Mouse (Mus musculus): ENCODE measurements at regions not wholly inside any gene's neighbourhood (a gene's known extent, or its start where the extent isn't known, plus 50 kb on each side); places are given as distances from the start of the nearest gene placed in this dataset.

GRCm38 (mm10) chr4:89500232-89500631 is 179.0 kb upstream of the Dmrta1 start:
- Histone ChIP-seq H3K36me3 (ENCODE audit: control insufficient read depth, insufficient read depth, low read length) (no peaks in the 10 kb centered on the region), H3K4me3 (ENCODE audit: insufficient read depth, low read depth, low read length) (no peak overlapping the region), H3K4me1 (ENCODE audit: control insufficient read depth, insufficient read depth, low read length) (no peaks in the 10 kb centered on the region; the same call in 1 of the 2 replicates), H3K27me3 (replicated peaks; ENCODE audit: control insufficient read depth, insufficient read depth, low read length) (no peaks in the 10 kb centered on the region), H3K27ac (ENCODE audit: insufficient read depth, low read depth, low read length) (no peak overlapping the region)
- TF ChIP-seq CTCF (conservative IDR thresholded peaks at IDR 0.05; ENCODE audit: insufficient read depth, insufficient read length, low read depth, low read length) (no peak), POLR2A (IDR thresholded peaks at IDR 0.05; ENCODE audit: low read depth, low read length) (no peak)
- no peak for DNase-seq
- 77% methylated on average over 4 of the region's 4 CpGs for WGBS

DNA sequence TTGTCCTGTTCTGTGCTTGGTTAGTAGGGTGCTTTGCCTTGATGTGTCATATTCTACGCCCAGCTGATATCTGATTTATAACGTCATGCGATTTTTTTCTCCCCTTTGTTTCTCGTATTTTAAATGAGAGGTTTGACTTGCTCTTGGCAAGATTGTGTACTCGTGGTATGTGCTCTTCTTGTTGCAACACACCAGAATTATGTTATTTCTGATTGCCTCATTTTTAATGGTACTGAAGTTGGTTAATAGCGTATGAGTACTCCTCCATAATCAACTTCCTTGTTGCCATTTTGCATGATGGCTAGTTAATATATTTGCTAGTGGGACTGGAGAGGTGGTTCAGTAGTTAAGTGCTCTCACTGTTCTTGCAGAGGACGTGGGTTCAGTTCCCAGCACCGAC is 180.1 kb upstream of the Cdkn2b start:
- H3K4me1 ChIP-seq (ENCODE audit: control insufficient read depth, insufficient read depth, low read length): peaks cover 2% of the 10 kb centered on the region; the same call in 1 of the 2 replicates
- WGBS: 89% methylated on average over 8 of the region's 8 CpGs
- H3K27ac ChIP-seq (ENCODE audit: insufficient read depth, low read depth, low read length): no peak overlapping the region
- no peak for TF ChIP-seq POLR2A (IDR thresholded peaks at IDR 0.05; ENCODE audit: low read depth, low read length)
- no peak for TF ChIP-seq CTCF (conservative IDR thresholded peaks at IDR 0.05; ENCODE audit: insufficient read depth, insufficient read length, low read depth, low read length)
- no peak for DNase-seq
- H3K4me3 ChIP-seq (ENCODE audit: insufficient read depth, low read depth, low read length): no peak overlapping the region
- no peaks in the 10 kb centered on the region for H3K27me3 ChIP-seq (replicated peaks; ENCODE audit: control insufficient read depth, insufficient read depth, low read length)
- H3K36me3 ChIP-seq (ENCODE audit: control insufficient read depth, insufficient read depth, low read length): no peaks in the 10 kb centered on the region

- WGBS: 83% methylated on average over 5 of the region's 5 CpGs
- Histone ChIP-seq H3K27ac (ENCODE audit: insufficient read depth, low read depth, low read length) (no peak overlapping the region), H3K27me3 (replicated peaks; ENCODE audit: control insufficient read depth, insufficient read depth, low read length) (no peaks in the 10 kb centered on the region), H3K36me3 (ENCODE audit: control insufficient read depth, insufficient read depth, low read length) (no peaks in the 10 kb centered on the region), H3K4me3 (ENCODE audit: insufficient read depth, low read depth, low read length) (no peak overlapping the region), H3K4me1 (ENCODE audit: control insufficient read depth, insufficient read depth, low read length) (peaks cover 6% of the 10 kb centered on the region; the same call in 1 of the 2 replicates)
- TF ChIP-seq POLR2A (IDR thresholded peaks at IDR 0.05; ENCODE audit: low read depth, low read length) (no peak), CTCF (conservative IDR thresholded peaks at IDR 0.05; ENCODE audit: insufficient read depth, insufficient read length, low read depth, low read length) (no peak)
- no peak for DNase-seq
Measured at GRCm38 (mm10) chr4:89487416-89488165, 176.8 kb upstream of the Cdkn2b start.

DNA sequence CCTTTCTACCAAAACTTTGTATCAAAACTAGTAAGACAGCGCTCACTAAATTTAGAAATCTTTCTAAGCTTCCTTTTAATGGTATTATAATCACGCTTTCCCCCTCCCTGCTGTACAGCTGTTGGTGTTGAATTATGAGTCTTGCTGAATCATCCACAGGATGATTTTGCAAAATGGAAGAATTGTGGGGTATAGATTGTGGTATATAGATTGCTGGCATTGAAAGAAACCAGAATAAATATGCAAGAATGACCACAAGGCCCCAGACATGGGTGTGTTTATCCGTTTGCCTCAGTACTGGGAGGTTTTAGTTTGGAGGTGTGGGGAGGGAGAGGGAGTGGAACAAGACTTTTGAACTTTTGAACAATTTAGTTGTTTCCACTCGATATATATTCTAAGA is 176.1 kb upstream of the Cdkn2b start:
- H3K4me1 ChIP-seq (ENCODE audit: control insufficient read depth, insufficient read depth, low read length): peaks cover 6% of the 10 kb centered on the region; the same call in 1 of the 2 replicates
- H3K27ac ChIP-seq (ENCODE audit: insufficient read depth, low read depth, low read length): no peak overlapping the region
- H3K36me3 ChIP-seq (ENCODE audit: control insufficient read depth, insufficient read depth, low read length): no peaks in the 10 kb centered on the region
- DNase-seq: no peak
- TF ChIP-seq CTCF (conservative IDR thresholded peaks at IDR 0.05; ENCODE audit: insufficient read depth, insufficient read length, low read depth, low read length) (no peak), POLR2A (IDR thresholded peaks at IDR 0.05; ENCODE audit: low read depth, low read length) (no peak)
- 83% methylated on average over 4 of the region's 4 CpGs for WGBS
- H3K4me3 ChIP-seq (ENCODE audit: insufficient read depth, low read depth, low read length): no peak overlapping the region
- H3K27me3 ChIP-seq (replicated peaks; ENCODE audit: control insufficient read depth, insufficient read depth, low read length): no peaks in the 10 kb centered on the region

GRCm38 (mm10) chr4:89485981-89486531 is 175.2 kb upstream of the Cdkn2b start:
- Histone ChIP-seq H3K4me1 (ENCODE audit: control insufficient read depth, insufficient read depth, low read length) (peaks cover 6% of the 10 kb centered on the region; the same call in 1 of the 2 replicates), H3K36me3 (ENCODE audit: control insufficient read depth, insufficient read depth, low read length) (no peaks in the 10 kb centered on the region), H3K27me3 (replicated peaks; ENCODE audit: control insufficient read depth, insufficient read depth, low read length) (no peaks in the 10 kb centered on the region), H3K27ac (ENCODE audit: insufficient read depth, low read depth, low read length) (no peak overlapping the region), H3K4me3 (ENCODE audit: insufficient read depth, low read depth, low read length) (no peak overlapping the region)
- no peak for TF ChIP-seq CTCF (conservative IDR thresholded peaks at IDR 0.05; ENCODE audit: insufficient read depth, insufficient read length, low read depth, low read length)
- no peak for TF ChIP-seq POLR2A (IDR thresholded peaks at IDR 0.05; ENCODE audit: low read depth, low read length)
- WGBS: 8% methylated on average over 11 of the region's 11 CpGs
- peak; percentile 63 for DNase-seq

GRCm38 (mm10) chr4:89478646-89479237 is 167.9 kb upstream of the Cdkn2b start:
- TF ChIP-seq POLR2A (IDR thresholded peaks at IDR 0.05; ENCODE audit: low read depth, low read length) (no peak), CTCF (conservative IDR thresholded peaks at IDR 0.05; ENCODE audit: insufficient read depth, insufficient read length, low read depth, low read length) (no peak)
- Histone ChIP-seq H3K36me3 (ENCODE audit: control insufficient read depth, insufficient read depth, low read length) (no peaks in the 10 kb centered on the region), H3K27ac (ENCODE audit: insufficient read depth, low read depth, low read length) (no peak overlapping the region), H3K27me3 (replicated peaks; ENCODE audit: control insufficient read depth, insufficient read depth, low read length) (no peaks in the 10 kb centered on the region; the same call in 1 of the 2 replicates), H3K4me1 (ENCODE audit: control insufficient read depth, insufficient read depth, low read length) (no peaks in the 10 kb centered on the region), H3K4me3 (ENCODE audit: insufficient read depth, low read depth, low read length) (no peak overlapping the region)
- no peak for DNase-seq
- 72% methylated on average over 12 of the region's 12 CpGs for WGBS

DNA sequence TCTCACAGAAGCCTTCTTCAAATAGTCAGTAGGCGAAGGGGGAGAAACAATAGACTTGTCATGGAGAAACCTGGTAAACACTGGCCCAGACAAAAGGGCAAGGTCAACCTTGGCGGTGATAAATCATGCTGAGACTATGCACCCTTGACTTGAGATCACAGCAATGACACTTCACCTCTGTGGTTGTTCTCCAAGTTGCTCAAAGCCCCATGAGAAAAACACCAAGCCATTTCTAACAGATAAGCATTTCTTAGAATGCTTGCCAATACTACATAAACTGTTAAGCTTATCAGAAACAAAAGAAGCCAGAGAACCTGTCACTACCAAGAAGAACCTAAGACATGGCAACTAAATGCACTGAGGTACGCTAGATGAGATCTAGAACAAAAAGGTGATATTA is 165.0 kb upstream of the Cdkn2b start:
- peak; percentile 14 for DNase-seq
- H3K36me3 ChIP-seq (ENCODE audit: control insufficient read depth, insufficient read depth, low read length): no peaks in the 10 kb centered on the region
- no peaks in the 10 kb centered on the region for H3K4me1 ChIP-seq (ENCODE audit: control insufficient read depth, insufficient read depth, low read length)
- 79% methylated on average over 3 of the region's 3 CpGs for WGBS
- no peak overlapping the region for H3K4me3 ChIP-seq (ENCODE audit: insufficient read depth, low read depth, low read length)
- TF ChIP-seq POLR2A (IDR thresholded peaks at IDR 0.05; ENCODE audit: low read depth, low read length) (no peak), CTCF (conservative IDR thresholded peaks at IDR 0.05; ENCODE audit: insufficient read depth, insufficient read length, low read depth, low read length) (no peak)
- no peaks in the 10 kb centered on the region; the same call in 1 of the 2 replicates for H3K27me3 ChIP-seq (replicated peaks; ENCODE audit: control insufficient read depth, insufficient read depth, low read length)
- no peak overlapping the region for H3K27ac ChIP-seq (ENCODE audit: insufficient read depth, low read depth, low read length)

All from kidney, adult 2 months (tissue).